Mouse (Mus musculus) cerebellum, postnatal 25 days (tissue): ENCODE data around the gene Ubr1.

Source experiments
- DNase-seq, 2 experiments: peaks; one replicate each; pipeline ENCODE4 v3.0.0; 2021; ENCODE audit warnings: mixed read lengths in 2 of 2

Ubr1 gene

GRCm38 (mm10) chr2:120852626-120853025 lies 117.9 kb downstream of the Ubr1 start:
- DNase-seq, result no peak

GRCm38 (mm10) chr2:120850424-120851082 lies 120.0 kb downstream of the Ubr1 start, which contains the start of gene Ttbk2:
Gene Ttbk2, minus strand, starts transcription at chr2:120850604.
- DNase-seq, result peak; percentile 99

GRCm38 (mm10) chr2:120849449-120850423 lies 120.8 kb downstream of the Ubr1 start, which contains the start of gene Cdan1:
Gene Cdan1, minus strand, starts transcription at chr2:120850128.
- peak; percentile 73 to 75 for DNase-seq

- DNase-seq, result no peak
These were observed 125.2 kb downstream of the Ubr1 start for GRCm38 (mm10) chr2:120845280-120845679.

GRCm38 (mm10) chr2:120843990-120844389 lies 126.5 kb downstream of the Ubr1 start:
- DNase-seq, result no peak

- no peak for DNase-seq
These were observed 129.3 kb downstream of the Ubr1 start for GRCm38 (mm10) chr2:120841211-120841610.

GRCm38 (mm10) chr2:120835167-120835566 lies 135.3 kb downstream of the Ubr1 start:
- no peak for DNase-seq

- DNase-seq, result no peak
These were observed 143.4 kb downstream of the Ubr1 start for GRCm38 (mm10) chr2:120826936-120827638.
